Mouse (Mus musculus): ENCODE measurements around the gene Mri1. TPM values are rescaled to one million over a fixed set of nuclear protein-coding genes. Genes with fewer than 3 reads are reported as not detected.
"Not testable (repeated sequence)": the region's sequence is repeated elsewhere in the genome, so short reads cannot be mapped to it uniquely, and the experiment has no call there.

Mri1 gene
- polyA plus RNA-seq, 1 experiment: 23.2 TPM

- H3ac ChIP-seq (ENCODE audit: control insufficient read depth, insufficient read length, low read depth): no peak overlapping the region
- H3K79me3 ChIP-seq (ENCODE audit: low read depth): no peaks in the 10 kb centered on the region
- H3K27me3 ChIP-seq (ENCODE audit: control insufficient read depth, insufficient read depth, insufficient read length): peaks cover 3% of the 10 kb centered on the region
- H3K79me2 ChIP-seq (ENCODE audit: control insufficient read depth, insufficient read depth): no peaks in the 10 kb centered on the region
- TF ChIP-seq MYOG (IDR thresholded peaks at IDR 0.05; ENCODE audit: control insufficient read depth, extremely low read depth, insufficient read length) (no peak), CEBPB (IDR thresholded peaks at IDR 0.05; ENCODE audit: low read depth) (no peak), MYOD1 (IDR thresholded peaks at IDR 0.05; ENCODE audit: control insufficient read depth, insufficient read length, low read depth) (no peak), USF1 (IDR thresholded peaks at IDR 0.05; ENCODE audit: low read depth) (no peak), CTCF (IDR thresholded peaks at IDR 0.05; ENCODE audit: control insufficient read depth, insufficient read depth, insufficient read length) (no peak), MAX (IDR thresholded peaks at IDR 0.05) (no peak), FOSL1 (IDR thresholded peaks at IDR 0.05; ENCODE audit: insufficient read depth, low read length, poor library complexity, severe bottlenecking) (no peak)
- H3K4me3 ChIP-seq (ENCODE audit: insufficient read depth, poor library complexity, severe bottlenecking): no peak overlapping the region
- H3K36me3 ChIP-seq (ENCODE audit: control insufficient read depth, insufficient read depth): no peaks in the 10 kb centered on the region
These were observed 31.8 kb upstream of the Mri1 start for GRCm38 (mm10) chr8:84288892-84289291.

DNA sequence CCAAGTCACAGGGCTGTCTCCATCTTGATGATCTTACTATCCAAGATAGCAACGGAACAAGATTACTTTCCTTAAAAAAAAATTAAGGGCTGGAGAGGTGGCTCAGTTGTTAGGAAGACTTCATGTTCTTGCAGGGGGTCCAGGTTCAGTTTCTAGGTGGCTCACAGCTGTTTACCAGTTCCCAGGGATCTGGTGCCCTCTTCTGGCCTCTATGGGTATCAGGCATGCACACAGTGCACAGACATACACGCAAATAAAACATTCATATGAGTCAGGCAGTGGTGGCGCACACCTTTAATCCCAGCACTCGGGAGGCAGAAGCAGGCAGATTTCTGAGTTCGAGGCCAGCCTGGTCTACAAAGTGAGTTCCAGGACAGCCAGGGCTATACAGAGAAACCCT is 28.5 kb upstream of the Mri1 start:
- H3K36me3 ChIP-seq (ENCODE audit: control insufficient read depth, insufficient read depth); H3K27me3 ChIP-seq (ENCODE audit: control insufficient read depth, insufficient read depth, insufficient read length); H3K79me3 ChIP-seq (ENCODE audit: low read depth): not testable (repeated sequence)

DNA sequence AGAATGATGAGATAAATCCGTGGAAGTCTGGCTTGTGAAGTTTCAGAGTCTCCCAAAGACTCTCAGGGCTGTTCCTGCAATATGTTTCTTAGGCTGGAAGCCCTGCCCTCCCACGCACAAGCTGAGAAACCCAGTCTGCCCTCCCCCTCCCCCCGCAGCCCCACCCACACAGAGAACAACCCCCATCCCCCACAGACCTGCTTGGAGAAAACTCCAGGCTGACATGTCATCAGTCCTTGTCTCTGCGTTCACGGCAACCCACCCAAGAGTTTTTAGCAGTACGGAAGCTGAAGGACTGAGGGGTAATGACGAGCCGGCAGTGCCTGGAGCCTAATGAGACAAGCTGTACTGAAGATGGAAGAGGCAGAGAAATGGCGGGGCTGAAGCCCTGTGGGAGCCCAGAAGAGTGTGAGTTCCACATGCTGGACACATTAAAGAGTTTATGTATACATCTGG is 27.5 kb upstream of the Mri1 start:
- no peaks in the 10 kb centered on the region for H3K36me3 ChIP-seq (ENCODE audit: control insufficient read depth, insufficient read depth)
- H3ac ChIP-seq (ENCODE audit: control insufficient read depth, insufficient read length, low read depth): no peak overlapping the region
- H3K27me3 ChIP-seq (ENCODE audit: control insufficient read depth, insufficient read depth, insufficient read length): no peaks in the 10 kb centered on the region
- no peaks in the 10 kb centered on the region for H3K79me2 ChIP-seq (ENCODE audit: control insufficient read depth, insufficient read depth)
- no peaks in the 10 kb centered on the region for H3K79me3 ChIP-seq (ENCODE audit: low read depth)
- no peak overlapping the region for H3K4me3 ChIP-seq (ENCODE audit: insufficient read depth, poor library complexity, severe bottlenecking)
- TF ChIP-seq CTCF (IDR thresholded peaks at IDR 0.05; ENCODE audit: control insufficient read depth, insufficient read depth, insufficient read length): no peak
- TF ChIP-seq USF1 (IDR thresholded peaks at IDR 0.05; ENCODE audit: low read depth): no peak
- TF ChIP-seq FOSL1 (IDR thresholded peaks at IDR 0.05; ENCODE audit: insufficient read depth, low read length, poor library complexity, severe bottlenecking): no peak
- TF ChIP-seq MAX (IDR thresholded peaks at IDR 0.05): no peak
- TF ChIP-seq MYOG (IDR thresholded peaks at IDR 0.05; ENCODE audit: control insufficient read depth, extremely low read depth, insufficient read length): no peak
- no peak for TF ChIP-seq CEBPB (IDR thresholded peaks at IDR 0.05; ENCODE audit: low read depth)
- TF ChIP-seq MYOD1 (IDR thresholded peaks at IDR 0.05; ENCODE audit: control insufficient read depth, insufficient read length, low read depth): no peak

More for the DNA sequence above, 28.5 kb upstream of the Mri1 start:
- H3K79me2 ChIP-seq (ENCODE audit: control insufficient read depth, insufficient read depth); H3ac ChIP-seq (ENCODE audit: control insufficient read depth, insufficient read length, low read depth); H3K4me3 ChIP-seq (ENCODE audit: insufficient read depth, poor library complexity, severe bottlenecking): not testable (repeated sequence)

GRCm38 (mm10) chr8:84280777-84281176 is 23.7 kb upstream of the Mri1 start:
- Histone ChIP-seq H3K36me3 (ENCODE audit: control insufficient read depth, insufficient read depth) (no peaks in the 10 kb centered on the region), H3K79me2 (ENCODE audit: control insufficient read depth, insufficient read depth) (no peaks in the 10 kb centered on the region)

GRCm38 (mm10) chr8:84276447-84276846 is 19.3 kb upstream of the Mri1 start:
- H3K4me3 ChIP-seq (ENCODE audit: insufficient read depth, poor library complexity, severe bottlenecking): no peak overlapping the region
- no peak overlapping the region for H3ac ChIP-seq (ENCODE audit: control insufficient read depth, insufficient read length, low read depth)
- H3K36me3 ChIP-seq (ENCODE audit: control insufficient read depth, insufficient read depth): no peaks in the 10 kb centered on the region
- no peaks in the 10 kb centered on the region for H3K79me3 ChIP-seq (ENCODE audit: low read depth)
- no peaks in the 10 kb centered on the region for H3K79me2 ChIP-seq (ENCODE audit: control insufficient read depth, insufficient read depth)
- no peaks in the 10 kb centered on the region for H3K27me3 ChIP-seq (ENCODE audit: control insufficient read depth, insufficient read depth, insufficient read length)
- TF ChIP-seq CTCF (IDR thresholded peaks at IDR 0.05; ENCODE audit: control insufficient read depth, insufficient read depth, insufficient read length) (no peak), FOSL1 (IDR thresholded peaks at IDR 0.05; ENCODE audit: insufficient read depth, low read length, poor library complexity, severe bottlenecking) (no peak), CEBPB (IDR thresholded peaks at IDR 0.05; ENCODE audit: low read depth) (no peak), MYOD1 (IDR thresholded peaks at IDR 0.05; ENCODE audit: control insufficient read depth, insufficient read length, low read depth) (no peak), MYOG (IDR thresholded peaks at IDR 0.05; ENCODE audit: control insufficient read depth, extremely low read depth, insufficient read length) (no peak), USF1 (IDR thresholded peaks at IDR 0.05; ENCODE audit: low read depth) (no peak), MAX (IDR thresholded peaks at IDR 0.05) (no peak)

More at GRCm38 (mm10) chr8:84280777-84281176, 23.7 kb upstream of the Mri1 start:
- H3ac ChIP-seq (ENCODE audit: control insufficient read depth, insufficient read length, low read depth): no peak overlapping the region
- H3K79me3 ChIP-seq (ENCODE audit: low read depth): no peaks in the 10 kb centered on the region
- H3K4me3 ChIP-seq (ENCODE audit: insufficient read depth, poor library complexity, severe bottlenecking): no peak overlapping the region
- TF ChIP-seq CEBPB (IDR thresholded peaks at IDR 0.05; ENCODE audit: low read depth): no peak
- no peak for TF ChIP-seq FOSL1 (IDR thresholded peaks at IDR 0.05; ENCODE audit: insufficient read depth, low read length, poor library complexity, severe bottlenecking)
- TF ChIP-seq MAX (IDR thresholded peaks at IDR 0.05): no peak
- no peak for TF ChIP-seq MYOD1 (IDR thresholded peaks at IDR 0.05; ENCODE audit: control insufficient read depth, insufficient read length, low read depth)
- TF ChIP-seq USF1 (IDR thresholded peaks at IDR 0.05; ENCODE audit: low read depth): no peak
- no peak for TF ChIP-seq CTCF (IDR thresholded peaks at IDR 0.05; ENCODE audit: control insufficient read depth, insufficient read depth, insufficient read length)
- no peak for TF ChIP-seq MYOG (IDR thresholded peaks at IDR 0.05; ENCODE audit: control insufficient read depth, extremely low read depth, insufficient read length)
- H3K27me3 ChIP-seq (ENCODE audit: control insufficient read depth, insufficient read depth, insufficient read length): no peaks in the 10 kb centered on the region

DNA sequence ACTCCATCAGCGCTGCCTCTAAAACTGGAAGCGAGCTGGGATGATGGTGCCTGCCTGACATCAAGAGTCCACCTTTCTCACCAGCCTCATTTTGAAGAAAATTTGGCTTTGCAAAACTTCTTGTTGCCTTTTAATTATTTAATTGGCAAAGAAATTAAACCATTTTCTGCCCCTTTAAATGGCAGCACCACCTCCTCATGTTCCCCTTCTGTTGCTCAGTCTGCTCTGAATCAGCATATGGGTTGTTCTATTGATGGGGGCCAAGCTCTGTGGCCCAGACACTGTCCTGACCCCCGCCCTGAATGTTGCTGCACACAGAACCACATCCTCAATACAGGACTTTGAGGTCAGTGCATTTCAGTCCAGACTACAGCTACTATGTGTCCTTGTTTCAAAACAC is 16.8 kb upstream of the Mri1 start:
- no peak overlapping the region for H3K4me3 ChIP-seq (ENCODE audit: insufficient read depth, poor library complexity, severe bottlenecking)
- no peak overlapping the region for H3ac ChIP-seq (ENCODE audit: control insufficient read depth, insufficient read length, low read depth)
- peaks cover 11% of the 10 kb centered on the region for H3K79me2 ChIP-seq (ENCODE audit: control insufficient read depth, insufficient read depth)
- no peaks in the 10 kb centered on the region for H3K27me3 ChIP-seq (ENCODE audit: control insufficient read depth, insufficient read depth, insufficient read length)
- TF ChIP-seq CTCF (IDR thresholded peaks at IDR 0.05; ENCODE audit: control insufficient read depth, insufficient read depth, insufficient read length) (no peak), USF1 (IDR thresholded peaks at IDR 0.05; ENCODE audit: low read depth) (no peak), CEBPB (IDR thresholded peaks at IDR 0.05; ENCODE audit: low read depth) (no peak), MYOD1 (IDR thresholded peaks at IDR 0.05; ENCODE audit: control insufficient read depth, insufficient read length, low read depth) (no peak), FOSL1 (IDR thresholded peaks at IDR 0.05; ENCODE audit: insufficient read depth, low read length, poor library complexity, severe bottlenecking) (no peak), MYOG (IDR thresholded peaks at IDR 0.05; ENCODE audit: control insufficient read depth, extremely low read depth, insufficient read length) (no peak), MAX (IDR thresholded peaks at IDR 0.05) (no peak)
- no peaks in the 10 kb centered on the region for H3K36me3 ChIP-seq (ENCODE audit: control insufficient read depth, insufficient read depth)
- H3K79me3 ChIP-seq (ENCODE audit: low read depth): peaks cover 3% of the 10 kb centered on the region

Data from C2C12 (cell line).